ENCODE assay signal across 8 mouse cellular contexts in genomic region chr6:83459034-83459644, GRCm38 (mm10). TPM values are rescaled to one million over a fixed set of nuclear protein-coding genes. Genes with fewer than 3 reads are reported as not detected.
DNase-seq lines count a peak whose midpoint lies in the region; ATAC-seq and TF ChIP-seq lines count a peak whose summit lies in the region.

Gene Tet3 (minus strand): TSS chr6:83459084.

- H3K4me1 ChIP-seq in kidney, embryonic 14.5 days (ENCODE audit: control insufficient read depth, insufficient read depth, low read length), result peaks cover 16% of the 10 kb centered on the region
- peaks cover 14% of the 10 kb centered on the region for H3K4me1 ChIP-seq in intestine, postnatal 0 days (replicated peaks; ENCODE audit: control insufficient read depth, insufficient read depth, low read length)
- peaks cover 25% of the 10 kb centered on the region for H3K4me1 ChIP-seq in midbrain, embryonic 12.5 days

- 64% methylated on average over 4 of the region's 4 CpGs for WGBS in kidney, embryonic 14.5 days
- 53% methylated on average over 4 of the region's 4 CpGs for WGBS in intestine, postnatal 0 days
- WGBS in midbrain, embryonic 12.5 days, result 87% methylated on average over 4 of the region's 4 CpGs

- H3K4me2 ChIP-seq in kidney, embryonic 14.5 days (replicated peaks; ENCODE audit: low read depth, low read length), result peak within 1 kb of the TSS; percentile 84; the same call in 1 of the 2 replicates
- 0 out of 2 replicates have a peak within 1 kb of the TSS, but pooled peaks have one; percentile 96 for H3K4me2 ChIP-seq in intestine, postnatal 0 days (replicated peaks; ENCODE audit: low read depth)
- no peak within 1 kb of the TSS for H3K4me2 ChIP-seq in midbrain, embryonic 12.5 days (replicated peaks)

- H3K9ac ChIP-seq in kidney, embryonic 14.5 days (ENCODE audit: low read depth, low read length), result no peak within 1 kb of the TSS
- no peak within 1 kb of the TSS for H3K9ac ChIP-seq in intestine, postnatal 0 days (ENCODE audit: low read depth, low read length)
- no peak within 1 kb of the TSS for H3K9ac ChIP-seq in midbrain, embryonic 12.5 days (replicated peaks)

- H3K4me3 ChIP-seq in kidney, embryonic 14.5 days (ENCODE audit: low read length), result no peak within 1 kb of the TSS
- H3K4me3 ChIP-seq in intestine, postnatal 0 days (ENCODE audit: low read depth, low read length), result no peak within 1 kb of the TSS
- H3K4me3 ChIP-seq in midbrain, embryonic 12.5 days, result no peak within 1 kb of the TSS

- ATAC-seq in kidney, embryonic 14.5 days (ENCODE audit: low FRiP score, low TSS enrichment), result no peak
- ATAC-seq in intestine, postnatal 0 days, result no peak
- ATAC-seq in midbrain, embryonic 12.5 days (ENCODE audit: low FRiP score, low read depth), result no peak

- no peak for TF ChIP-seq POLR2A in brain, embryonic 14.5 days (IDR thresholded peaks at IDR 0.05; ENCODE audit: borderline replicate concordance, extremely low read depth, insufficient read depth, insufficient read length, poor library complexity, severe bottlenecking)

- H3K27me3 ChIP-seq in kidney, embryonic 14.5 days (ENCODE audit: control insufficient read depth, insufficient read depth, low read length), result no peaks in the 10 kb centered on the region
- H3K27me3 ChIP-seq in intestine, postnatal 0 days (replicated peaks; ENCODE audit: control insufficient read depth, insufficient read depth, low read length), result no peaks in the 10 kb centered on the region
- H3K27me3 ChIP-seq in midbrain, embryonic 12.5 days, result peaks cover 8% of the 10 kb centered on the region; the same call in 1 of the 2 replicates

- H3K27ac ChIP-seq in kidney, embryonic 14.5 days (ENCODE audit: low read depth, low read length), result no peak within 1 kb of the TSS
- H3K27ac ChIP-seq in intestine, postnatal 0 days (ENCODE audit: low read depth, low read length), result no peak within 1 kb of the TSS
- no peak within 1 kb of the TSS for H3K27ac ChIP-seq in midbrain, embryonic 12.5 days (replicated peaks)

- no peak for TF ChIP-seq CTCF in brain, embryonic 14.5 days (IDR thresholded peaks at IDR 0.05; ENCODE audit: borderline replicate concordance, extremely low read depth, insufficient read depth, insufficient read length)
- no peak for TF ChIP-seq CTCF in intestine, postnatal 0 days (IDR thresholded peaks at IDR 0.05; ENCODE audit: low read depth)

- H3K9me3 ChIP-seq in kidney, embryonic 14.5 days (ENCODE audit: control insufficient read depth, low read length), result no peaks in the 10 kb centered on the region
- no peaks in the 10 kb centered on the region for H3K9me3 ChIP-seq in intestine, postnatal 0 days (ENCODE audit: control insufficient read depth)
- no peaks in the 10 kb centered on the region for H3K9me3 ChIP-seq in midbrain, embryonic 12.5 days

- no peaks in the 10 kb centered on the region for H3K36me3 ChIP-seq in kidney, embryonic 14.5 days (ENCODE audit: control insufficient read depth, insufficient read depth, low read length)
- H3K36me3 ChIP-seq in intestine, postnatal 0 days (ENCODE audit: control insufficient read depth, insufficient read depth), result no peaks in the 10 kb centered on the region
- no peaks in the 10 kb centered on the region for H3K36me3 ChIP-seq in midbrain, embryonic 12.5 days

- DNase-seq in kidney, adult 11 months, result no peak
- DNase-seq in brain, embryonic 14.5 days (ENCODE audit: low read depth), result no peak
- DNase-seq in gonadal fat pad, adult 2 months (ENCODE audit: low read depth), result no peak
- DNase-seq in B cell, adult 2 months, result no peak
- no peak for DNase-seq in embryo, embryonic 9.5 days (ENCODE audit: extremely low spot score)

RNA-seq across cellular contexts. Expression of gene Tet3, which starts in this region (rescaled TPM):
- polyA plus RNA-seq in kidney, embryonic 14.5 days (2014; fragmentation: Nextera tagmentation; extraction: Ambion mirVana), result 48.6 and 54.9 TPM in 2 replicates
- polyA plus RNA-seq in brain, embryonic 14.5 days (2012; rRNA removed), result 21.3 and 36.2 TPM in 2 replicates
- 10.6 and 16.0 TPM in 2 replicates for polyA plus RNA-seq in gonadal fat pad, adult 2 months (2012; rRNA removed)
- 28.1 and 34.3 TPM in 2 replicates for polyA plus RNA-seq in intestine, postnatal 0 days (2015; fragmentation: Nextera tagmentation; extraction: Ambion mirVana)
- polyA plus RNA-seq in midbrain, embryonic 12.5 days (2016; fragmentation: Nextera tagmentation; extraction: Ambion mirVana), result 65.0 and 70.2 TPM in 2 replicates
